Mouse (Mus musculus) hindbrain, embryonic 11.5 days (tissue): ENCODE results near the gene Asf1b. TPM values are rescaled to one million over a fixed set of nuclear protein-coding genes. Genes with fewer than 3 reads are reported as not detected.

Source experiments
- ATAC-seq: fragments of 200-750 bp; cut with Nextera tagmentation; 2 replicates; pipeline ENCODE4 v1.8.0; 2017; ENCODE audit warnings: mild to moderate bottlenecking, moderate TSS enrichment, moderate library complexity; ENCODE audit not compliant: low FRiP score
- DNase-seq: peaks from one replicate; pipeline ENCODE4 v3.0.0-alpha.2; 2015; ENCODE audit warnings: low spot score
- H3K27ac ChIP-seq: fragments of 300-500 bp; sonication (generic); 2 replicates; pipeline ENCODE4 v1.5.1; 2014; ENCODE audit warnings: mild to moderate bottlenecking, low read depth, low read length
- H3K27me3 ChIP-seq: fragments of 300-500 bp; sonication (generic); 2 replicates; pipeline ENCODE4 v1.6.1; 2014; ENCODE audit warnings: mild to moderate bottlenecking, low read length, moderate library complexity, mixed read lengths; ENCODE audit not compliant: control insufficient read depth, insufficient read depth
- H3K36me3 ChIP-seq: fragments of 300-500 bp; sonication (generic); 2 replicates; pipeline ENCODE4 v1.6.1; 2014; ENCODE audit warnings: mild to moderate bottlenecking, low read length, moderate library complexity, mixed read lengths; ENCODE audit not compliant: control insufficient read depth, insufficient read depth
- H3K4me1 ChIP-seq: fragments of 300-500 bp; sonication (generic); replicated peaks from 2 replicates; pipeline ENCODE4 v1.6.1; 2014; ENCODE audit warnings: low read length, mixed read lengths; ENCODE audit not compliant: control insufficient read depth, insufficient read depth
- H3K4me2 ChIP-seq: fragments of 300-500 bp; sonication (generic); replicated peaks from 2 replicates; pipeline ENCODE4 v1.6.1; 2014; ENCODE audit warnings: mild to moderate bottlenecking, low read depth, low read length
- H3K4me3 ChIP-seq: fragments of 300-500 bp; sonication (generic); 2 replicates; pipeline ENCODE4 v1.5.1; 2014; ENCODE audit warnings: low read depth, low read length
- H3K9ac ChIP-seq: fragments of 300-500 bp; sonication (generic); 2 replicates; pipeline ENCODE4 v1.6.1; 2014; ENCODE audit warnings: low read depth, low read length
- H3K9me3 ChIP-seq: fragments of 300-500 bp; sonication (generic); 2 replicates; pipeline ENCODE4 v1.6.1; 2016; ENCODE audit warnings: low read length; ENCODE audit not compliant: control insufficient read depth
- WGBS: fragments of 180-500 bp; shearing (Covaris S2); extraction: QIAGEN DNeasy Blood & Tissue Kit; methylation state at CpG from one replicate; pipeline ENCODE4 v1.1.7; 2014; 5-methylcytosine and 5-hydroxymethylcytosine counted together
- polyA plus RNA-seq: library from polyadenylated mRNA; unstranded; fragments of >200 nt; fragmentation: Nextera tagmentation; extraction: Ambion mirVana; gene quantifications from 2 replicates; pipeline ENCODE4 v1.2.1, GENCODE M21; 2014

The Asf1b gene
- polyA plus RNA-seq, 1 experiment from 2014 or later = 79.5 TPM

- no peaks in the 10 kb centered on the region for H3K9me3 ChIP-seq
- ATAC-seq (no peak; the same call in 1 of the 2 replicates), DNase-seq (peak; percentile 89)
- 82% methylated on average over 3 of the region's 3 CpGs for WGBS
- H3K36me3 ChIP-seq = no peaks in the 10 kb centered on the region
- H3K27ac ChIP-seq = no peak overlapping the region
- no peaks in the 10 kb centered on the region for H3K4me1 ChIP-seq
- no peak overlapping the region for H3K9ac ChIP-seq
- no peak overlapping the region for H3K4me3 ChIP-seq
- no peak overlapping the region for H3K4me2 ChIP-seq
- H3K27me3 ChIP-seq = no peaks in the 10 kb centered on the region
Observed at GRCm38 (mm10) chr8:83921558-83921957, 33.7 kb upstream of the Asf1b start.

DNA sequence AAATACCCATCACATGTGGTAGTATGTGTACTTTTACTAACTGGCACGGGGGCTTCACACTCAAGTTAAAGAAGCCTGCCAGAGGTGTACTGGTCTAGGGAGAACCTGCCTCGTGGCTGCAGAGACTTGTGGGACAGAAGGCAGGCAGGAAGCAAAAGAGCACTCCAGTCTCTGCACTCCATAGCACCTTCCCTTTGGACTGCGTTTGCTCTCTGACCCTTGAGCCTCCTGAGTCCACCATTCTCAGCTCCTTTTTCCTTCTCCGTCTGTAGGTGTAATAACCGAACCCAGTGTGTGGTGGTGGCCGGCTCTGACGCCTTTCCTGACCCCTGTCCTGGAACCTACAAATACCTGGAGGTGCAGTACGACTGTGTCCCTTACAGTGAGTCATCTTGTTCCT, 32.6 kb upstream of the Asf1b start:
- 93% methylated on average over 8 of the region's 8 CpGs for WGBS
- no peak for ATAC-seq
- no peaks in the 10 kb centered on the region for H3K9me3 ChIP-seq
- H3K4me3 ChIP-seq = no peak overlapping the region
- no peak overlapping the region for H3K4me2 ChIP-seq
- no peaks in the 10 kb centered on the region for H3K27me3 ChIP-seq
- H3K4me1 ChIP-seq = no peaks in the 10 kb centered on the region
- no peak for DNase-seq
- no peak overlapping the region; the same call in 1 of the 2 replicates for H3K9ac ChIP-seq
- H3K27ac ChIP-seq = no peak overlapping the region
- H3K36me3 ChIP-seq = no peaks in the 10 kb centered on the region

DNA sequence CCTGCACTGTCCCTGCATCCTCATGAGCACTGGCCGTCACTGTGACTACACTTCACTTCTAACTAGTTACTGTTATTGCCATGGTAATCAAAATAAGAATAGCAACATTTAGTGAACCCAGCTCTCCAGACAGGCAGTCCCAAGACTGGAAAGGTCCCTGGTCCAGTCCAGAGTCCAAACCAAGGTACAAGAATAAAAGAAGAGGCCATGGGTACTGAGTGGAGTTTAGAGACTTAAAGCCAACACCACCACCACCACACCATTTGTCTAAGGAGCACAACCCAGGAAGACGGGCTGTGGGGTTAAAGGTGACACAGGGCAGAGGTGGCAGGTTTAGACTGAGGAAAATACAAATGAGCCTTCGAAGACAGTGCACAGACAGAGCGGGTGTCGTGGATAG, 30.7 kb upstream of the Asf1b start:
- no peak for ATAC-seq
- Histone ChIP-seq H3K27ac (no peak overlapping the region), H3K9me3 (no peaks in the 10 kb centered on the region), H3K9ac (no peak overlapping the region), H3K36me3 (no peaks in the 10 kb centered on the region), H3K4me3 (no peak overlapping the region), H3K4me1 (no peaks in the 10 kb centered on the region), H3K27me3 (no peaks in the 10 kb centered on the region), H3K4me2 (no peak overlapping the region)
- no peak for DNase-seq
- WGBS = 86% methylated on average over 5 of the region's 5 CpGs

- H3K27me3 ChIP-seq = no peaks in the 10 kb centered on the region
- H3K36me3 ChIP-seq = no peaks in the 10 kb centered on the region
- H3K9me3 ChIP-seq = no peaks in the 10 kb centered on the region
- H3K4me3 ChIP-seq = no peak overlapping the region
- ATAC-seq (no peak), DNase-seq (no peak)
- H3K27ac ChIP-seq = no peak overlapping the region
- H3K4me1 ChIP-seq = no peaks in the 10 kb centered on the region
- H3K9ac ChIP-seq = no peak overlapping the region
- WGBS = 79% methylated on average over 7 of the region's 7 CpGs
- no peak overlapping the region for H3K4me2 ChIP-seq
Observed at GRCm38 (mm10) chr8:83926266-83926665, 29.0 kb upstream of the Asf1b start.

DNA sequence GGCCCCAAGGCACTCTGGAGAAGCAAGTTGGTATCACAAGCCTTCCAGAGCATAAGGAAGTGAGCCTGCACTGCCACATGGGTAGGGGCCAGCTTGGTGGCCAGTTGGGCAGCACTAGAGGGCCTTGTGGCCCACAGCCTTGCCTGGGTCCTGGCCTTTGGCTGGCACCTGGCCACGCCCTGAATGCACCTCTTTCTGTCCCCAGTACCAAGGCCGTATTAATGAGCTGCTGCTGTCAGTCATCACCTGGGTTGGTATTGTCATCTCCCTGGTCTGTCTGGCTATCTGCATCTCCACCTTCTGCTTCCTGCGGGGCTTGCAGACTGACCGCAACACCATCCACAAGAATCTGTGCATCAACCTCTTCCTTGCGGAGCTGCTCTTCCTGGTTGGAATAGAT, 21.1 kb upstream of the Asf1b start:
- Histone ChIP-seq H3K27ac (no peak overlapping the region), H3K9me3 (no peaks in the 10 kb centered on the region), H3K27me3 (no peaks in the 10 kb centered on the region), H3K9ac (no peak overlapping the region), H3K4me1 (no peaks in the 10 kb centered on the region), H3K4me2 (no peak overlapping the region), H3K4me3 (no peak overlapping the region), H3K36me3 (peaks cover 8% of the 10 kb centered on the region; the same call in 1 of the 2 replicates)
- 85% methylated on average over 5 of the region's 5 CpGs for WGBS
- no peak for ATAC-seq
- DNase-seq = no peak

GRCm38 (mm10) chr8:83934994-83935393, 20.3 kb upstream of the Asf1b start:
- Histone ChIP-seq H3K4me2 (no peak overlapping the region), H3K27ac (no peak overlapping the region), H3K4me3 (no peak overlapping the region), H3K9me3 (no peaks in the 10 kb centered on the region), H3K36me3 (peaks cover 9% of the 10 kb centered on the region; the same call in 1 of the 2 replicates), H3K9ac (no peak overlapping the region), H3K27me3 (no peaks in the 10 kb centered on the region), H3K4me1 (no peaks in the 10 kb centered on the region)
- WGBS = 85% methylated on average over 2 of the region's 2 CpGs
- ATAC-seq = no peak
- no peak for DNase-seq

DNA sequence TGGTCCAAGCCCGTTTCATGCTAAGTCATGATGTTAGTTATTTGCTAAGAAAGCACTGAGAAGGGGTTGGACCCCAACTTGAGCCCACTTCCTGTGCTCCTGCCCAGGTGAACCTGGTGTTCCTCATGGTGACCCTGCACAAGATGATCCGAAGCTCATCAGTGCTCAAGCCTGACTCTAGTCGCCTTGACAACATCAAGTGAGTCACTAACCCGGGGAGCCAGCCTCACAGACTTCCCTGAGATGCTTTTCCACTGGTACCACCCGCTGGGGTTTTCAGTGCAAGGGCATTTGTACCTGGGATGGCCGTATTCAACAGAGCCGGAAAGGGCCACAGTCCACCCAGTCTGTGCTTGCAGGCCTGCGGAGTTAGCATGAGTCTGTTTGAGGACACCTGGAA, 19.9 kb upstream of the Asf1b start:
- H3K27me3 ChIP-seq = no peaks in the 10 kb centered on the region

GRCm38 (mm10) chr8:83937645-83938044, 17.7 kb upstream of the Asf1b start:
- Histone ChIP-seq H3K4me3 (no peak overlapping the region), H3K4me2 (no peak overlapping the region), H3K9ac (no peak overlapping the region), H3K36me3 (peaks cover 7% of the 10 kb centered on the region; the same call in 1 of the 2 replicates), H3K4me1 (no peaks in the 10 kb centered on the region), H3K9me3 (no peaks in the 10 kb centered on the region), H3K27me3 (no peaks in the 10 kb centered on the region), H3K27ac (no peak overlapping the region)
- WGBS = 92% methylated on average over 7 of the region's 7 CpGs
- ATAC-seq (no peak), DNase-seq (no peak)

More for the DNA sequence above, 19.9 kb upstream of the Asf1b start:
- Histone ChIP-seq H3K4me1 (no peaks in the 10 kb centered on the region), H3K27ac (no peak overlapping the region), H3K4me2 (no peak overlapping the region), H3K9me3 (no peaks in the 10 kb centered on the region), H3K36me3 (peaks cover 9% of the 10 kb centered on the region; the same call in 1 of the 2 replicates), H3K4me3 (no peak overlapping the region), H3K9ac (no peak overlapping the region)
- WGBS = 94% methylated on average over 8 of the region's 8 CpGs
- no peak for DNase-seq
- ATAC-seq = no peak

DNA sequence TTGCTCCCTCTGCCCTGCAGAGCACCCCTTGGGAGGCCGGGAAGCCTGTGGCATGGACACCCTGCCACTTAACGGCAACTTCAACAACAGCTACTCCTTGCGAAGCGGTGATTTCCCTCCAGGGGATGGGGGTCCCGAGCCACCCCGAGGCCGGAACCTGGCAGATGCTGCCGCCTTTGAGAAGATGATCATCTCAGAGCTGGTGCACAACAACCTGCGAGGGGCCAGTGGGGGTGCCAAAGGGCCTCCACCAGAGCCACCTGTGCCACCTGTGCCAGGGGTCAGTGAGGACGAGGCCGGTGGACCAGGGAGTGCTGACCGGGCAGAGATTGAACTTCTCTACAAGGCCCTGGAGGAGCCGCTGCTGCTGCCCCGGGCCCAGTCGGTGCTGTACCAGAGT, 17.0 kb upstream of the Asf1b start:
- H3K4me2 ChIP-seq = no peak overlapping the region
- peaks cover 7% of the 10 kb centered on the region; the same call in 1 of the 2 replicates for H3K36me3 ChIP-seq
- no peaks in the 10 kb centered on the region for H3K9me3 ChIP-seq
- DNase-seq (no peak), ATAC-seq (no peak)
- no peak overlapping the region for H3K9ac ChIP-seq
- WGBS = 90% methylated on average over 15 of the region's 15 CpGs
- H3K4me3 ChIP-seq = no peak overlapping the region
- no peaks in the 10 kb centered on the region for H3K4me1 ChIP-seq
- H3K27ac ChIP-seq = no peak overlapping the region
- H3K27me3 ChIP-seq = no peaks in the 10 kb centered on the region
